Mouse (Mus musculus): ENCODE results near the gene Spryd7.

- TF ChIP-seq POLR2A (IDR thresholded peaks at IDR 0.05; ENCODE audit: extremely low read depth, insufficient read depth, low read length) (no peak), CTCF (IDR thresholded peaks at IDR 0.05; ENCODE audit: low read depth, low read length) (no peak)
Measured at GRCm38 (mm10) chr14:61530396-61530795, 26.3 kb downstream of the Spryd7 start.

All from liver, adult 2 months (tissue).